Mouse (Mus musculus): ENCODE results near the gene Pth2.

DNA sequence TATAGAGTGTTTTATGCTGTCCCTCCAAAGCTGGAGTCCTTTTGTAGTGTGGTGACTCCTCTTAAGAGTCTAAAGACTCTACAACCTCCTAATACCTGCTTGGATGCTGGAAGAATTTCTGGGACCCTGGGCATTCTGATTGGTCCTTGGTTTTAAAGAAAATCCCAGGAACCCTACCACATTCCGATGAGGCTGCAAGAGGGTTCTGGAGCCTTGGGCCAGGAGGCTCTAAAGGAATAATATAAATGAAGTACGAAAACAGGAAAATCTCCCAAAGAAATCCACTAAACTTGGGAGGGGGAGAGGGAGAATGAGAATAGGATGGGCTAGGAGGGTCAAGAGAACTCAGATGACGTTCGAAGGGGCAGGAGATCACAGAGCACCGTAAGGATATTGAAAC, 27.2 kb upstream of the Pth2 start:
- no peak for TF ChIP-seq GATA1 (IDR thresholded peaks at IDR 0.05; ENCODE audit: borderline replicate concordance, low read length)
- no peak for TF ChIP-seq TAL1 (conservative IDR thresholded peaks at IDR 0.05; ENCODE audit: low read depth, low read length)
- no peak for TF ChIP-seq CTCF (IDR thresholded peaks at IDR 0.05; ENCODE audit: low read depth, low read length)
- no peak for TF ChIP-seq GATA2 (IDR thresholded peaks at IDR 0.05; ENCODE audit: borderline replicate concordance, low read depth, low read length)
- no peak for TF ChIP-seq POLR2AphosphoS5 (IDR thresholded peaks at IDR 0.05; ENCODE audit: insufficient replicate concordance, low read depth, low read length)

Data from G1E (cell line).